Mouse (Mus musculus): ENCODE measurements around the gene Ppcs. TPM values are rescaled to one million over a fixed set of nuclear protein-coding genes. Genes with fewer than 3 reads are reported as not detected.

Gene Ppcs
- polyA plus RNA-seq, 1 experiment from 2014 or later, result 32.6 TPM

DNA sequence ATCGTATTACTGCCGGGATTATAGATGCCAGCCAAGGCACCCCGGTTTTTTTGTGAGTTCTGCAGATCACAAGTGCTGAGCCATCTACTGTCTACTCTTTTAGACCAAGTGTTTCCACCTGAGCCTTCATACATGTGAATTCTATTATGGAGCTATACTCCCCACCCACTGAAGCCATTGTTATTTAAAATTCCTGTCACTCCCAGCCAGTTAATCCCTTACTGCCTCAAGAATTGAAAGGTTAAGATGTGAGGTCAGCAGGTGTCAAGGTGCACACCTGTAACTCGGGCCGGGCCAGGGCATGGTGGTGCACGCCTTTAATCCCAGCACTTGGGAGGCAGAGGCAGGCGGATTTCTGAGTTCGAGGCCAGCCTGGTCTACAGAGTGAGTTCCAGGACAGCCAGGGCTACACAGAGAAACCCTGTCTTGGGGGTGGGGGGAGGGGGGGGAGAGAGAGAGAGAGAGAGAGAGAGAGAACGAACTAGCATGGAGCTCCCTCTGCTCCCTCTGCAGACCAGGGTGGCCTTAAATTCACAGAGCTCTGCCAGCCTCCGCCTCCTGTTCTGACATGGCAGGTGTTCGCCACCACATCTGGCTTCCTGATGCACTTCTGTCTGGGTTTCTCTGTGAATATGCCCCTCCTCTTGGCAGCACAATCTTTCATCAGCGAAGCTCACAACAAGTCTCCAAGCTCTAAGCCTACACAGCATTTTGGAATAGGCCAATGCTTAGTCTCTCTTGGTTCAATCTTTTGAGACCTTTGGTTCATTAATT lies 10.2 kb downstream of the Ppcs start:
- ATAC-seq (replicated peaks; ENCODE audit: extremely low read depth, insufficient read depth, low FRiP score), result no peak
- Histone ChIP-seq H3K27me3 (ENCODE audit: control insufficient read depth, insufficient read depth, low read length) (no peaks in the 10 kb centered on the region), H3K9ac (ENCODE audit: low read length) (no peak overlapping the region), H3K4me1 (ENCODE audit: control insufficient read depth, insufficient read depth, low read length) (peaks cover 17% of the 10 kb centered on the region), H3K9me3 (replicated peaks; ENCODE audit: control insufficient read depth, low read length) (peaks cover 3% of the 10 kb centered on the region; the same call in 1 of the 2 replicates), H3K27ac (ENCODE audit: low read length) (no peak overlapping the region), H3K4me2 (ENCODE audit: low read depth, low read length) (no peak overlapping the region), H3K4me3 (ENCODE audit: low read length) (no peak overlapping the region), H3K36me3 (ENCODE audit: control insufficient read depth, insufficient read depth) (no peaks in the 10 kb centered on the region)
- 77% methylated on average over 12 of the region's 12 CpGs for WGBS

DNA sequence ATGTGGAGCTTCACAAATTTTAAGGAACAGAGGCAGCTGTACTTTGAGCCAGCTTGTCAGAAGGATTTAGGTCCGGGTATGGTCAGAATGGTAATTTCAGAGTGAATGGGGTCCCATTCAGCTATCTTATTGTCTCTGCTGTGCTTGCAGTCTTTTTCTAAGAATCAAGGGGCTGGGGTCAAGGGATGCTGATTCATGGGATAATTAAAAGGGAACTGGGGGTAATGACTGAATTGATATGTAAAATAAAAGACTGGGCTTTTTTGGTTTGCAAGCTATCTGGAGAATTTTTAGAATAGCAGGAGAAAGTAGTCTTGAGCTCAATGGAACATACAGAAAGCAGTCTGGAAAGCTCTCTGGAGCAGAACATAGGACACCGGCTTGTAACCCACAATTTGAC lies 18.8 kb downstream of the Ppcs start:
- no peak for ATAC-seq (replicated peaks; ENCODE audit: extremely low read depth, insufficient read depth, low FRiP score)

DNA sequence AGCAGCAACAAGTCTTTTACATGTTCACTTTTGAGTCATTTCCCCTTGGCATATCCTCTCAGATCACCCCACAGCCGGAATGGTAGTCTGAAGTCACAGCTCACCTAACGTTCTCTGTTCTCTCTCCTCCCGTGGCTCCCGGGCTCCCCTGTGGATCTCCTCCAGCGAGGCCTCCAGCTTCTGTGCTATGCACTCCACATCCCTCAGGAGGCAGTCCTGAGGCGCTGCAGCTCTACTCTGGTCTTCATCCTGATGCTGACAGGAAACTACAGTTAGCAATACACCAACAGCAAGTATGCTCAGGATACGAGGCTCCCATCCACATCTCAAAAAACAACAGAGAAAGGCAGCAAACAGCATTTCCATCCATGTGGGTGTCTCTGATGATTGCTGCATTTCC lies 21.3 kb downstream of the Ppcs start:
- peaks cover 14% of the 10 kb centered on the region for H3K9me3 ChIP-seq (replicated peaks; ENCODE audit: control insufficient read depth, low read length)
- no peak for ATAC-seq (replicated peaks; ENCODE audit: extremely low read depth, insufficient read depth, low FRiP score)
- WGBS, result 48% methylated on average over 7 of the region's 7 CpGs
- H3K27me3 ChIP-seq (ENCODE audit: control insufficient read depth, insufficient read depth, low read length), result no peaks in the 10 kb centered on the region
- H3K4me3 ChIP-seq (ENCODE audit: low read length), result no peak overlapping the region
- no peak overlapping the region for H3K9ac ChIP-seq (ENCODE audit: low read length)
- H3K36me3 ChIP-seq (ENCODE audit: control insufficient read depth, insufficient read depth), result 0 out of 2 replicates have a peak, but pooled peaks cover 4% of the 10 kb centered on the region
- no peak overlapping the region for H3K27ac ChIP-seq (ENCODE audit: low read length)
- no peak overlapping the region for H3K4me2 ChIP-seq (ENCODE audit: low read depth, low read length)
- no peaks in the 10 kb centered on the region for H3K4me1 ChIP-seq (ENCODE audit: control insufficient read depth, insufficient read depth, low read length)

More for the DNA sequence above, 18.8 kb downstream of the Ppcs start:
- Histone ChIP-seq H3K4me3 (ENCODE audit: low read length) (no peak overlapping the region), H3K27ac (ENCODE audit: low read length) (no peak overlapping the region), H3K27me3 (ENCODE audit: control insufficient read depth, insufficient read depth, low read length) (no peaks in the 10 kb centered on the region), H3K9me3 (replicated peaks; ENCODE audit: control insufficient read depth, low read length) (peaks cover 17% of the 10 kb centered on the region), H3K4me2 (ENCODE audit: low read depth, low read length) (no peak overlapping the region), H3K36me3 (ENCODE audit: control insufficient read depth, insufficient read depth) (0 out of 2 replicates have a peak, but pooled peaks cover 4% of the 10 kb centered on the region), H3K4me1 (ENCODE audit: control insufficient read depth, insufficient read depth, low read length) (no peaks in the 10 kb centered on the region), H3K9ac (ENCODE audit: low read length) (no peak overlapping the region)
- WGBS, result 85% methylated on average over 2 of the region's 2 CpGs

DNA sequence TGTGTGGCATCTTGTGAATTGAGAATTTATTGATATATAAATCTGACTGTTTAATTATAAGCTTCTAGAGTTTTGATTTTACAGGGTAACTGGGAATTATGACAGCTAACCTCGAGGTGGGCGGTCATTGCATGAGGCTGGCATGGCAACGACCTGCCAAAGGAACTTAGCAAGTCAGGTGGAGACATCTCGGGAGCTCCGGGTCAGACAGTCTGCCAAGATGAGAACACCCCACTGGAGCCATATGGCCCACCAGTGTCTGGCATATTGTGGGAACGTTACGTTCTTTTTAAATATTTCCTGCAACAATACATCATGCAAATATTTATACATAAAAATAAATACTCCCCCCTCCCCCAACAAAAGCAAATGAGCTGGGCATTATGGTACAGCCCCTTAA lies 23.5 kb downstream of the Ppcs start:
- Histone ChIP-seq H3K27ac (ENCODE audit: low read length) (no peak overlapping the region), H3K9me3 (replicated peaks; ENCODE audit: control insufficient read depth, low read length) (peaks cover 13% of the 10 kb centered on the region), H3K9ac (ENCODE audit: low read length) (no peak overlapping the region), H3K4me3 (ENCODE audit: low read length) (no peak overlapping the region), H3K4me2 (ENCODE audit: low read depth, low read length) (no peak overlapping the region), H3K4me1 (ENCODE audit: control insufficient read depth, insufficient read depth, low read length) (no peaks in the 10 kb centered on the region), H3K27me3 (ENCODE audit: control insufficient read depth, insufficient read depth, low read length) (no peaks in the 10 kb centered on the region), H3K36me3 (ENCODE audit: control insufficient read depth, insufficient read depth) (0 out of 2 replicates have a peak, but pooled peaks cover 2% of the 10 kb centered on the region)
- ATAC-seq (replicated peaks; ENCODE audit: extremely low read depth, insufficient read depth, low FRiP score), result no peak
- WGBS, result 75% methylated on average over 7 of the region's 7 CpGs

DNA sequence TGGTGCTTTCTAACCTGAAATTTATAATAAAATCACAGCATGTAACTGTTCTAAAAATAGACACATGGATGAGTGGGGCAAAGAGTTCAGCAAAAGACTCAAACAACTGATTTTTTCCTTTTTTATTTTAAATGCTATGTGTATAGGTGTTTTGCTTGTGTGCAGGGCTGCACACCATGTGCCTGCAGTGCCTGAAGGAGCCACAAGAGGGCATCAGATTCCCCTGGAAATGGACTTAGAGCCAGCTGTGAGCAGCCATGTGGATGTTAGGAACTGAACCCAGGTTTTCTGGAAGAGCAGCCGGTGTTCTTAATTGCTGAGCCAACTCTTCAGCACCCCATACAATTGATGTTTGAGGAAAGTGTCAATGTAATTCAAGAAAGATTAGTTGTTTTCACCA lies 31.9 kb downstream of the Ppcs start:
- Histone ChIP-seq H3K9ac (ENCODE audit: low read length) (no peak overlapping the region), H3K9me3 (replicated peaks; ENCODE audit: control insufficient read depth, low read length) (peaks cover 3% of the 10 kb centered on the region), H3K4me2 (ENCODE audit: low read depth, low read length) (no peak overlapping the region), H3K4me1 (ENCODE audit: control insufficient read depth, insufficient read depth, low read length) (no peaks in the 10 kb centered on the region), H3K27ac (ENCODE audit: low read length) (no peak overlapping the region), H3K4me3 (ENCODE audit: low read length) (no peak overlapping the region), H3K36me3 (ENCODE audit: control insufficient read depth, insufficient read depth) (no peaks in the 10 kb centered on the region), H3K27me3 (ENCODE audit: control insufficient read depth, insufficient read depth, low read length) (no peaks in the 10 kb centered on the region)
- WGBS, result 93% methylated on average over 1 of the region's 1 CpGs
- no peak for ATAC-seq (replicated peaks; ENCODE audit: extremely low read depth, insufficient read depth, low FRiP score)

DNA sequence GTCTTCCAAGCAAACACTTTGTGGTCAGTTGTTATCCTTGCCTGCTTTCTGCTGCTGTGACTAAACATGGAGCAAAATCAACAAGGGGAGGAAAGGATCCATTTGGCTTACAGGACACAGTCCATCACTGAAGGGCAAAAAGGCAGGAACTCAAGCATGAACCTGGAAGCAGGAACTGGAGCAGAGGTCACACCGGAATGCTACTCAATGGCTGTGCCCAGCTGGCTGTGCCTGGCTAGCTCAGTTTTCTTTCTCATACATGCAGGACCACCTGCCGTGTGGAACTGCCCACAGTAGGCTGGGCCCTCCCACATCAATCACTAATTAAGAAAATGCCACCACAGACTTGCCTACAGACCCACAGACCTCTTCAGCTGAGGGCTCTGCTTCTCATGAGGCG lies 33.0 kb downstream of the Ppcs start:
- ATAC-seq (replicated peaks; ENCODE audit: extremely low read depth, insufficient read depth, low FRiP score), result no peak
- no peaks in the 10 kb centered on the region for H3K4me1 ChIP-seq (ENCODE audit: control insufficient read depth, insufficient read depth, low read length)
- 54% methylated on average over 3 of the region's 3 CpGs for WGBS

DNA sequence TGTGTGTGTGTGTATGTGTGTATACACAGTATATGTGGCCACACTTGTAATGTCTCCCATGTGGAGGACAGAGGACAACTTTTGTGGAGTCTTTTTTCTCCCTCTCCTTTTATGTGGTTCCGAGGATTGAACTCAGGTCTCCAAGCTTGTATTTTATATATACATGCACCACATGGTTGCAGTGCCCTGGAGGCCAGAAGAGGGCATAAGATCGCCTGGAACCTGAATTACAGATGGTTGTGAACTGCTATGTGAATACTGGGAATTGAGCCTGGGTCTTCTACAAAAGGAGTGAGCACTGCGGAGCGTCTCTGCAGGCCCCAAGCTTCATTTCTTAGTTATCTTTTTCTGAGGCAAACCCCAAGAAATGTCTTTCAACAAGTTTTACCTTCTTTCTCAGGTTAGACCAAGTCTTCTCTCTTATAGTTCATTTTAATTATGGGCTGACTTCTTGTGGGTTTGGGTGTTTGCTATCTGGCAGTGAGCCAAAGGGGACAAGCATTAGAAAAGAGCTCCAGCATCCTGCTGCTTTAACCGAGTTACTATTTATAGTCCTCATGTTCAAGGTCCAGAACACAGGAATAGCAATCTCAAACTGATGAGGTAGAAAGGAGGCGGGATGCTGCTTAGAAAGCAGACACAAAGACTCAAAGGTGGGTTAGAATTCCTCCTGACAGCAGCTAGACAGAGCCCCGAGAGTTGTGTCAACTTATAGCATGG lies 40.6 kb downstream of the Ppcs start:
- Histone ChIP-seq H3K36me3 (ENCODE audit: control insufficient read depth, insufficient read depth) (no peaks in the 10 kb centered on the region), H3K9me3 (replicated peaks; ENCODE audit: control insufficient read depth, low read length) (no peaks in the 10 kb centered on the region), H3K9ac (ENCODE audit: low read length) (no peak overlapping the region), H3K27me3 (ENCODE audit: control insufficient read depth, insufficient read depth, low read length) (no peaks in the 10 kb centered on the region), H3K4me2 (ENCODE audit: low read depth, low read length) (no peak overlapping the region), H3K27ac (ENCODE audit: low read length) (no peak overlapping the region), H3K4me3 (ENCODE audit: low read length) (no peak overlapping the region), H3K4me1 (ENCODE audit: control insufficient read depth, insufficient read depth, low read length) (no peaks in the 10 kb centered on the region)
- ATAC-seq (replicated peaks; ENCODE audit: extremely low read depth, insufficient read depth, low FRiP score), result no peak
- 66% methylated on average over 7 of the region's 7 CpGs for WGBS

More for the DNA sequence above, 33.0 kb downstream of the Ppcs start:
- Histone ChIP-seq H3K27me3 (ENCODE audit: control insufficient read depth, insufficient read depth, low read length) (no peaks in the 10 kb centered on the region), H3K27ac (ENCODE audit: low read length) (no peak overlapping the region), H3K36me3 (ENCODE audit: control insufficient read depth, insufficient read depth) (no peaks in the 10 kb centered on the region), H3K9ac (ENCODE audit: low read length) (no peak overlapping the region), H3K4me2 (ENCODE audit: low read depth, low read length) (no peak overlapping the region), H3K4me3 (ENCODE audit: low read length) (no peak overlapping the region), H3K9me3 (replicated peaks; ENCODE audit: control insufficient read depth, low read length) (peaks cover 3% of the 10 kb centered on the region)

DNA sequence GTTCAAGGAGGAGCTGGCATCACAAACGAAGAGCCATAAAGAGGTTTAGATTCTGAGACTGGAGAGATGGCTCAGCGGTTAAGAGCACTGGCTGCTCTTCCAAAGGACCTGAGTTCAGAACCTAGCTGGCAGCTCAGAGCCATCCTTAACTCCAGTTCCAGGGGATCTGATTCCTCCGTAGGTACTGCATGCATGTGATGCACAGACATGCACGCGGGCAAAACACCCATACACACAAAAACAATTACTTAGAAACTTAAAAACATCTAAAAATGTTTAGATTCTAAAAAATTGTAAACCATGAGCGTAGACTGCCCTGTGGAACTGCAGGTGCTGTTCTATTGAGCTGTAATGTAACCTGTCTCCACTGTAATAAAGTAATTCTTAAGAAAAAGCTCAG lies 52.8 kb downstream of the Ppcs start:
- WGBS, result 83% methylated on average over 6 of the region's 6 CpGs
- no peak for ATAC-seq (replicated peaks; ENCODE audit: extremely low read depth, insufficient read depth, low FRiP score)
- H3K36me3 ChIP-seq (ENCODE audit: control insufficient read depth, insufficient read depth), result no peaks in the 10 kb centered on the region
- H3K27me3 ChIP-seq (ENCODE audit: control insufficient read depth, insufficient read depth, low read length), result no peaks in the 10 kb centered on the region
- H3K9me3 ChIP-seq (replicated peaks; ENCODE audit: control insufficient read depth, low read length), result no peaks in the 10 kb centered on the region
- H3K9ac ChIP-seq (ENCODE audit: low read length), result no peak overlapping the region
- no peak overlapping the region for H3K27ac ChIP-seq (ENCODE audit: low read length)
- H3K4me3 ChIP-seq (ENCODE audit: low read length), result no peak overlapping the region
- no peaks in the 10 kb centered on the region for H3K4me1 ChIP-seq (ENCODE audit: control insufficient read depth, insufficient read depth, low read length)
- H3K4me2 ChIP-seq (ENCODE audit: low read depth, low read length), result no peak overlapping the region
